Mouse (Mus musculus): ENCODE data around the gene Kcnk10. TPM values are rescaled to one million over a fixed set of nuclear protein-coding genes. Genes with fewer than 3 reads are reported as not detected.

The Kcnk10 gene
- polyA plus RNA-seq, 1 experiment: not detected

DNA sequence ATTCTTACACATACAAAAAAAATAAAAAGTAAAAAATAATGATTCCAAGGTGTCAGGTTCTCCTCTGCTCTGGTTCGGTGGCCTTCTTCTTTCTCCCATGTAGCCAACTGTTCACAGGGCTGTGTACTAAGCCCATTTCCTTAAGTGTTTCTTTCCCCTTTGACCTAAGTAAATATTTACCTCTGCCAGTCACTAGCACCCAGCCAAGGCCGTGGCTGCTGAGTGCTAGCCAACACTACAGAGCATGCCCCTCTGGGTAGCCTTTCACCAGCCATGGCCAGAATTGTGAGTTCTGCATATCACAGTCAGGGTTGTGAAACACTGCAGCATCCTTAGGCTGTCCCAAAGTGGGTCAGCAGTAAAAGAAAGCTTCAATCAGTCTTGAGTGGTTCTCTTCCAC, 140.0 kb downstream of the Kcnk10 start:
- H3K27me3 ChIP-seq (ENCODE audit: control insufficient read depth, insufficient read depth, low read length, poor library complexity, severe bottlenecking): no peaks in the 10 kb centered on the region
- H3K9ac ChIP-seq (ENCODE audit: low read depth, poor library complexity, severe bottlenecking): no peak overlapping the region
- no peaks in the 10 kb centered on the region for H3K36me3 ChIP-seq (ENCODE audit: control insufficient read depth, insufficient read depth, low read length, poor library complexity, severe bottlenecking)
- no peaks in the 10 kb centered on the region for H3K4me1 ChIP-seq (ENCODE audit: control insufficient read depth, insufficient read depth, low read length)
- no peaks in the 10 kb centered on the region for H3K9me3 ChIP-seq (replicated peaks; ENCODE audit: control insufficient read depth, insufficient read depth, low read length, poor library complexity, severe bottlenecking)
- H3K27ac ChIP-seq (ENCODE audit: insufficient read depth, low read length): no peak overlapping the region
- TF ChIP-seq CTCF (IDR thresholded peaks at IDR 0.05; ENCODE audit: low read depth, low read length) (no peak), POLR2A (IDR thresholded peaks at IDR 0.05; ENCODE audit: insufficient read depth, low read length) (no peak), EP300 (IDR thresholded peaks at IDR 0.05; ENCODE audit: insufficient read depth, low read depth, low read length) (no peak)
- H3K4me3 ChIP-seq (ENCODE audit: low read depth, low read length): no peak overlapping the region

DNA sequence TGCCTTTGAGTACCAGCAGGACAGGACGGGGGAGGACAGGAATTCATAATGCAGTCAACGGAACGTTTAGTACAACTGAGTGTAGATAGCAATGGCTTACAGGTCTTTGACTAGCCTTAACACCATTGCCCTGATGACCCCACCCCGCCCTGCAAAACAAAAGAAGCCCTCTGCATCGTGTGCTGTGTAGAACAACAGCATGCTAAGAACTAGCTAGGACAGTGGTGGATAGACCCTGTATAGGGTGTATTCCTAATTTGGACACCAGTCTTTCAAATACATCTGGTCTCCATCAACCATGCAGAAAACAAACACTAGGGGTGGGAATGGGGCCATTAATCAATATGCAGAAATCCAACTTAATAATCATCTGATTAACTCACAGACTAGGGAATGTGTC, 147.4 kb downstream of the Kcnk10 start:
- no peaks in the 10 kb centered on the region for H3K4me1 ChIP-seq (ENCODE audit: control insufficient read depth, insufficient read depth, low read length)

DNA sequence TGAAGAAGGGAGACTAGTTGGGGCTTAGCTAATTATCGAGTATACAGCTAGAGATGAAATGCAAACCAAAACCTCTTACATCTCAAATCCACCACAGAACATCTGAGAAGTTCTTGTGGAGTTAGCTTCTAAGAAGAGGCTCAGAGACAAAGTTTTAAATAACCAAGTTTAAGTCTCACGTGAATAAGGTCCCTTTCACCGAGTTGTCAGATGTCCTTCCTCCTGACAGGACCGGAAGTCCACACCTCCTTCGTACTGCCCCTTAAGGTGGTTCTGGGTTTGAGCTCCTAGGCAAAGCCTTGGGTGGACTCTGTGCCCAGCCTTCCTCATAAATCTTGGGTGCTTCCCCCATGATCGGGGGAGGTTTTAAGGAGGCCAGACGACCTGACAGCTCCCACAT, 156.8 kb downstream of the Kcnk10 start:
- no peaks in the 10 kb centered on the region for H3K9me3 ChIP-seq (replicated peaks; ENCODE audit: control insufficient read depth, insufficient read depth, low read length, poor library complexity, severe bottlenecking)
- no peak overlapping the region for H3K9ac ChIP-seq (ENCODE audit: low read depth, poor library complexity, severe bottlenecking)
- H3K4me3 ChIP-seq (ENCODE audit: low read depth, low read length): no peak overlapping the region
- no peaks in the 10 kb centered on the region for H3K4me1 ChIP-seq (ENCODE audit: control insufficient read depth, insufficient read depth, low read length)
- TF ChIP-seq EP300 (IDR thresholded peaks at IDR 0.05; ENCODE audit: insufficient read depth, low read depth, low read length): no peak
- no peak for TF ChIP-seq CTCF (IDR thresholded peaks at IDR 0.05; ENCODE audit: low read depth, low read length)
- no peak for TF ChIP-seq POLR2A (IDR thresholded peaks at IDR 0.05; ENCODE audit: insufficient read depth, low read length)
- H3K36me3 ChIP-seq (ENCODE audit: control insufficient read depth, insufficient read depth, low read length, poor library complexity, severe bottlenecking): no peaks in the 10 kb centered on the region
- H3K27me3 ChIP-seq (ENCODE audit: control insufficient read depth, insufficient read depth, low read length, poor library complexity, severe bottlenecking): no peaks in the 10 kb centered on the region; the same call in 1 of the 2 replicates
- H3K27ac ChIP-seq (ENCODE audit: insufficient read depth, low read length): no peak overlapping the region

More for the DNA sequence above, 147.4 kb downstream of the Kcnk10 start:
- H3K4me3 ChIP-seq (ENCODE audit: low read depth, low read length): no peak overlapping the region
- H3K27me3 ChIP-seq (ENCODE audit: control insufficient read depth, insufficient read depth, low read length, poor library complexity, severe bottlenecking): no peaks in the 10 kb centered on the region
- H3K9me3 ChIP-seq (replicated peaks; ENCODE audit: control insufficient read depth, insufficient read depth, low read length, poor library complexity, severe bottlenecking): no peaks in the 10 kb centered on the region
- TF ChIP-seq POLR2A (IDR thresholded peaks at IDR 0.05; ENCODE audit: insufficient read depth, low read length): no peak
- no peak for TF ChIP-seq CTCF (IDR thresholded peaks at IDR 0.05; ENCODE audit: low read depth, low read length)
- TF ChIP-seq EP300 (IDR thresholded peaks at IDR 0.05; ENCODE audit: insufficient read depth, low read depth, low read length): no peak
- H3K36me3 ChIP-seq (ENCODE audit: control insufficient read depth, insufficient read depth, low read length, poor library complexity, severe bottlenecking): no peaks in the 10 kb centered on the region
- H3K27ac ChIP-seq (ENCODE audit: insufficient read depth, low read length): no peak overlapping the region
- H3K9ac ChIP-seq (ENCODE audit: low read depth, poor library complexity, severe bottlenecking): no peak overlapping the region

DNA sequence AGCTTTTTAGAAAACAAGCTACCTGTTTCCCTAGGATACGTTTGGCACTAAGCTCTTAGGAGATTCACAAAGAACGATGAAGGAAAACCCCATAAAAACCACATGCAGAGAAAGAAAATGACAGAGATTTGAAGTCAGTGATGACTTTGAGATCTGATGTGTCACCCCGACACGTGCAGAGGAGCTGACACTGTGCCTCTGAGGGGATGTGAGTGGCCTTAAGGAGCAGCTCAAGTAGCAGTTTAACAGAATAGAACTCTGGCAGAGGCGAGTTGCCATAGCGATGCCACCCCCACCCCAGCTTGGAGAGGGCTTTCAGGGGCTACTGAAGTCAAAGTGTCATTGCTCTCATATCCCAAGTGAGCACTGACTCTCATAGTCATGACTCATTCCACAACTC, 158.3 kb downstream of the Kcnk10 start:
- H3K4me3 ChIP-seq (ENCODE audit: low read depth, low read length): no peak overlapping the region
- peaks cover 2% of the 10 kb centered on the region for H3K27me3 ChIP-seq (ENCODE audit: control insufficient read depth, insufficient read depth, low read length, poor library complexity, severe bottlenecking)
- H3K9me3 ChIP-seq (replicated peaks; ENCODE audit: control insufficient read depth, insufficient read depth, low read length, poor library complexity, severe bottlenecking): no peaks in the 10 kb centered on the region
- no peak overlapping the region for H3K27ac ChIP-seq (ENCODE audit: insufficient read depth, low read length)
- H3K9ac ChIP-seq (ENCODE audit: low read depth, poor library complexity, severe bottlenecking): no peak overlapping the region
- no peaks in the 10 kb centered on the region for H3K36me3 ChIP-seq (ENCODE audit: control insufficient read depth, insufficient read depth, low read length, poor library complexity, severe bottlenecking)
- H3K4me1 ChIP-seq (ENCODE audit: control insufficient read depth, insufficient read depth, low read length): no peaks in the 10 kb centered on the region
- TF ChIP-seq POLR2A (IDR thresholded peaks at IDR 0.05; ENCODE audit: insufficient read depth, low read length): no peak
- TF ChIP-seq EP300 (IDR thresholded peaks at IDR 0.05; ENCODE audit: insufficient read depth, low read depth, low read length): no peak
- no peak for TF ChIP-seq CTCF (IDR thresholded peaks at IDR 0.05; ENCODE audit: low read depth, low read length)

DNA sequence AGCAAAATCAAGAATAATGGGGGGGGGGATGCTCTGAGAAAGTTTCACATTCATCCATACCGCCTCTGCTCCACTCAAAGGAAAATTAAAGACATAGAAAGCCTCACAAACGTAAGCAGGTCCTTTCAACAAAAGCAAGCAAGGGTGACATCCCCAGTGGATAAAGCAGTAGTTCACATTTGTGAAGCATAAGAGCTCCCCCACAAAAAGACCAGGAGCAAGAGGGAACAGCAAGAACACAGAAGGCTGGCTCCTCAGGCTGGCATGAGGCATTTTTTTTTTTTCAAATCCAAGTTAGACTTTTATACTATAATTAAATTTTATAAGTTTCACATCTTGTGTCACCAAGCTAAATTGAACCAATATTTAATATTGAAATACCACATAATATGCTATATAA, 168.5 kb downstream of the Kcnk10 start:
- TF ChIP-seq CTCF (IDR thresholded peaks at IDR 0.05; ENCODE audit: low read depth, low read length) (no peak), EP300 (IDR thresholded peaks at IDR 0.05; ENCODE audit: insufficient read depth, low read depth, low read length) (no peak), POLR2A (IDR thresholded peaks at IDR 0.05; ENCODE audit: insufficient read depth, low read length) (no peak)
- Histone ChIP-seq H3K9me3 (replicated peaks; ENCODE audit: control insufficient read depth, insufficient read depth, low read length, poor library complexity, severe bottlenecking) (no peaks in the 10 kb centered on the region), H3K27me3 (ENCODE audit: control insufficient read depth, insufficient read depth, low read length, poor library complexity, severe bottlenecking) (no peaks in the 10 kb centered on the region; the same call in 1 of the 2 replicates), H3K4me3 (ENCODE audit: low read depth, low read length) (no peak overlapping the region), H3K36me3 (ENCODE audit: control insufficient read depth, insufficient read depth, low read length, poor library complexity, severe bottlenecking) (no peaks in the 10 kb centered on the region), H3K9ac (ENCODE audit: low read depth, poor library complexity, severe bottlenecking) (no peak overlapping the region), H3K4me1 (ENCODE audit: control insufficient read depth, insufficient read depth, low read length) (no peaks in the 10 kb centered on the region), H3K27ac (ENCODE audit: insufficient read depth, low read length) (no peak overlapping the region)

DNA sequence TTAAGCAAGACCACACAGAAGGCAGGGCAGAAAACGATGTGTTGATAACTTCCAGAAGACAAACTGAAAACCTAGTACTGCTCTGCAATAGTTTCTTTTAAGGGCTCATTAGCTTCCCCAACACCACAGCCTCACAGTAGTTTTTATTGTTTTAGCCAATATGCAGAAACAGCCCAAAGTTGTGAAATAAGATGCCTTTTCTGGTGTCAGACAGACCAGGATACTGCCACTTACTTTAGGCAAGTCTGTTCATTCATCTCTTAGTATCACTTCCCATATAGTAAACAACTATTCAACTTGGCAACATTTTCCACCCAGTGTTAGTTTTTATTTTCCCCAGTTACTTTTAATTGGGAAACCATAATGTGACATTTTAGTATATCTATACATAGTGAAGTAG, 171.5 kb downstream of the Kcnk10 start:
- no peaks in the 10 kb centered on the region for H3K9me3 ChIP-seq (replicated peaks; ENCODE audit: control insufficient read depth, insufficient read depth, low read length, poor library complexity, severe bottlenecking)
- H3K4me3 ChIP-seq (ENCODE audit: low read depth, low read length): no peak overlapping the region
- H3K9ac ChIP-seq (ENCODE audit: low read depth, poor library complexity, severe bottlenecking): no peak overlapping the region
- TF ChIP-seq CTCF (IDR thresholded peaks at IDR 0.05; ENCODE audit: low read depth, low read length) (no peak), EP300 (IDR thresholded peaks at IDR 0.05; ENCODE audit: insufficient read depth, low read depth, low read length) (no peak), POLR2A (IDR thresholded peaks at IDR 0.05; ENCODE audit: insufficient read depth, low read length) (no peak)
- H3K27me3 ChIP-seq (ENCODE audit: control insufficient read depth, insufficient read depth, low read length, poor library complexity, severe bottlenecking): no peaks in the 10 kb centered on the region; the same call in 1 of the 2 replicates
- H3K36me3 ChIP-seq (ENCODE audit: control insufficient read depth, insufficient read depth, low read length, poor library complexity, severe bottlenecking): no peaks in the 10 kb centered on the region
- no peak overlapping the region for H3K27ac ChIP-seq (ENCODE audit: insufficient read depth, low read length)
- H3K4me1 ChIP-seq (ENCODE audit: control insufficient read depth, insufficient read depth, low read length): no peaks in the 10 kb centered on the region
